Mouse (Mus musculus) spleen, adult 2 months (tissue): Measurements from ENCODE around the gene Exog.

Experiments
- CTCF ChIP-seq: fragments of 200-500 bp; IDR thresholded peaks from 2 replicates; pipeline ENCODE4 v1.5.1; 2011; ENCODE audit warnings: mild to moderate bottlenecking, inconsistent platforms; ENCODE audit not compliant: insufficient read depth, insufficient read length, insufficient replicate concordance; ENCODE audit errors: extremely low read depth
- POLR2A ChIP-seq: fragments of 200-500 bp; IDR thresholded peaks from 2 replicates; pipeline ENCODE4 v1.6.1; 2011; ENCODE audit warnings: low read depth, low read length, inconsistent platforms

- no peak for TF ChIP-seq CTCF
- no peak for TF ChIP-seq POLR2A
Observed at GRCm38 (mm10) chr9:119402253-119403235, 42.2 kb upstream of the Exog start.
